14 mouse cellular contexts compared by ENCODE assay signal in the genomic region with DNA sequence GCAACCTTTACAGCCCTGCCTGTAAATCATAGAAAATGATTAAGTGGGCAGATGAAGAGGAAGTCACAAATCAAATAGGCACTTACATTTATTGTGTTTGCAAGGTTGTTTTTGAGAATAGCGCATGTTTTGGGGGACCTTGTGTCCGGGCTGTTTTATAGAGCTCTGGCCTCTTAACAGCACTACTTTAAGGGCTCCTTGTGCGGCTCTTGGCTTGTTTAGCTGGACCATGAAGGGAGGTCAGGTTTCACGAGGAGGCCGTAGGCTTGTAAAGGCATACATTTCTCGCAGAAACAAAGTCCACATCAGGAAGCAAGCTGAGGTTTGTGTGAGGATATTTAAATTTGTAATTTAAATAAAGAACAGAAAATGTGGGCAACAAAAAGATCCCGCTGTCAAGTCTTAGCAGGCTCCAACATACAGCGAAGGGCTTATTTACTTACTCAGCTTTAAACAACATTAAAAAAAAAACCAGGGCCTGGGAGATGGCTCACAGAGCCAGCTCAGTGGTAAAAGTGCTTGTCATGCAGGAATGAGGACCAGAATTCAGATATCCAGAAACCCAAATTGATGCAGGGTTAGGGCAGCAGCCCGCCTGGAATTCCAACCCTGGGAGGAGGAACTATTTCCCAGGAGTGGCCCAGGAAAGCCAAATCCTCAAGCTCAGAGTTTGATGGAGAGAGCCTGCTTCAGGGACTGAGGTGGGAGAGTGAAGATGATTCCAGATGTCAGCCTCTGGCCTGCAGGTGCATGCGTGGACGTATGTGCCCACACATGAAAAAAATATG. TPM values are rescaled to one million over a fixed set of nuclear protein-coding genes. Genes with fewer than 3 reads are reported as not detected.
DNase-seq lines count a peak whose midpoint lies in the region; ATAC-seq and TF ChIP-seq lines count a peak whose summit lies in the region.
"Had no signal": no experiment of that assay in that cellular context is flagged by ENCODE, and none has a peak within 500 bp of the region (broad histone marks: within the 10 kb centered on the region; RNA-seq: fewer than 3 reads in every experiment).

No protein-coding gene starts in this region.

- no peak overlapping the region for H3K9ac ChIP-seq in liver, postnatal 0 days (replicated peaks)
- H3K9ac ChIP-seq in liver, embryonic 11.5 days (ENCODE audit: low read depth, low read length) = no peak overlapping the region
- no peak overlapping the region for H3K9ac ChIP-seq in midbrain, embryonic 16.5 days (ENCODE audit: low read depth, low read length)
- H3K9ac ChIP-seq: liver, embryonic 12.5 days had no signal

- H3K4me1 ChIP-seq in liver, postnatal 0 days (ENCODE audit: insufficient read depth) = 0 out of 2 replicates have a peak, but pooled peaks cover 3% of the 10 kb centered on the region
- H3K4me1 ChIP-seq in liver, embryonic 11.5 days (replicated peaks; ENCODE audit: control insufficient read depth, insufficient read depth, low read length) = peaks cover 10% of the 10 kb centered on the region
- peaks cover 28% of the 10 kb centered on the region for H3K4me1 ChIP-seq in embryonic fibroblast, embryonic 13.5 days (ENCODE audit: control insufficient read depth, insufficient read depth, low read length)
- H3K4me1 ChIP-seq in thymus, adult 2 months (replicated peaks; ENCODE audit: control insufficient read depth, insufficient read depth, low read length) = no peaks in the 10 kb centered on the region
- H3K4me1 ChIP-seq in midbrain, embryonic 16.5 days (ENCODE audit: control insufficient read depth, insufficient read depth, low read length) = no peaks in the 10 kb centered on the region

- no peak for TF ChIP-seq EP300 in liver, postnatal 0 days (IDR thresholded peaks at IDR 0.05; ENCODE audit: low read depth)

- intact Hi-C loops in heart, postnatal 25 days (cut with DNase I) = no loop called here

- TF ChIP-seq POLR2A in embryonic fibroblast, embryonic 13.5 days (IDR thresholded peaks at IDR 0.05; ENCODE audit: low read depth, low read length) = no peak
- TF ChIP-seq POLR2A in thymus, adult 2 months (IDR thresholded peaks at IDR 0.05; ENCODE audit: control insufficient read depth, extremely low read depth, insufficient read depth, low read length, poor library complexity) = no peak

- WGBS in liver, postnatal 0 days (ENCODE audit: insufficient replicate concordance) = 61% methylated on average over 11 of the region's 11 CpGs
- WGBS in liver, embryonic 11.5 days = 67% methylated on average over 11 of the region's 11 CpGs
- WGBS in thymus, adult 2 months = 78% methylated on average over 11 of the region's 11 CpGs
- WGBS in midbrain, embryonic 16.5 days = 58% methylated on average over 11 of the region's 11 CpGs

- no peak for TF ChIP-seq CTCF in liver, postnatal 0 days (IDR thresholded peaks at IDR 0.05; ENCODE audit: low read depth)
- no peak for TF ChIP-seq CTCF in embryonic fibroblast, embryonic 13.5 days (IDR thresholded peaks at IDR 0.05; ENCODE audit: borderline replicate concordance, insufficient read depth, low read length)
- TF ChIP-seq CTCF in thymus, adult 2 months (IDR thresholded peaks at IDR 0.05; ENCODE audit: borderline replicate concordance, control insufficient read depth, extremely low read depth, insufficient read depth, low read length, poor library complexity) = no peak

- no peaks in the 10 kb centered on the region for H3K36me3 ChIP-seq in liver, postnatal 0 days (replicated peaks; ENCODE audit: insufficient read depth, low read length)
- no peaks in the 10 kb centered on the region for H3K36me3 ChIP-seq in liver, embryonic 11.5 days (ENCODE audit: control insufficient read depth, insufficient read depth, low read length)
- H3K36me3 ChIP-seq in thymus, adult 2 months (ENCODE audit: control insufficient read depth, insufficient read depth, low read length) = no peaks in the 10 kb centered on the region
- no peaks in the 10 kb centered on the region for H3K36me3 ChIP-seq in midbrain, embryonic 16.5 days (ENCODE audit: control insufficient read depth, insufficient read depth, low read length)
- H3K36me3 ChIP-seq: liver, embryonic 12.5 days had no signal

- H3K4me2 ChIP-seq in liver, postnatal 0 days (ENCODE audit: low read depth, low read length) = no peak overlapping the region
- no peak overlapping the region for H3K4me2 ChIP-seq in liver, embryonic 11.5 days
- no peak overlapping the region for H3K4me2 ChIP-seq in midbrain, embryonic 16.5 days (ENCODE audit: low read length)
- H3K4me2 ChIP-seq: liver, embryonic 12.5 days had no signal

- peak; percentile 64 for DNase-seq in heart, adult 11 months
- DNase-seq in heart, postnatal 25 days (ENCODE audit: low spot score) = no peak
- no peak for DNase-seq in liver, postnatal 0 days
- DNase-seq in liver, embryonic 11.5 days (ENCODE audit: low spot score) = no peak
- no peak for DNase-seq in thymus, adult 2 months
- no peak for DNase-seq in gastrocnemius, adult 18-20 months (ENCODE audit: low spot score)
- DNase-seq: adrenal gland, postnatal 25 days; cerebellum, postnatal 10 days; lung, postnatal 14 days had no signal

- H3K4me3 ChIP-seq in liver, postnatal 0 days (ENCODE audit: low read depth, low read length) = no peak overlapping the region
- no peak overlapping the region for H3K4me3 ChIP-seq in liver, embryonic 11.5 days (ENCODE audit: low read depth, low read length)
- no peak overlapping the region for H3K4me3 ChIP-seq in embryonic fibroblast, embryonic 13.5 days (ENCODE audit: insufficient read depth, low read length)
- H3K4me3 ChIP-seq in thymus, adult 2 months (ENCODE audit: control insufficient read depth, insufficient read depth, low read length) = no peak overlapping the region
- H3K4me3 ChIP-seq in midbrain, embryonic 16.5 days (ENCODE audit: low read depth, low read length) = no peak overlapping the region
- H3K4me3 ChIP-seq: left cerebral cortex, adult 2 months; liver, embryonic 12.5 days; midbrain, embryonic 10.5 days had no signal

- no peaks in the 10 kb centered on the region for H3K9me3 ChIP-seq in liver, postnatal 0 days (ENCODE audit: low read length)
- no peaks in the 10 kb centered on the region for H3K9me3 ChIP-seq in liver, embryonic 11.5 days (ENCODE audit: control insufficient read depth, low read length)
- H3K9me3 ChIP-seq in midbrain, embryonic 16.5 days (replicated peaks; ENCODE audit: control insufficient read depth, low read length, poor library complexity, severe bottlenecking) = no peaks in the 10 kb centered on the region
- H3K9me3 ChIP-seq: liver, embryonic 12.5 days; midbrain, embryonic 10.5 days had no signal

- no peaks in the 10 kb centered on the region for H3K27me3 ChIP-seq in liver, postnatal 0 days (ENCODE audit: insufficient read depth, low read length)
- no peaks in the 10 kb centered on the region for H3K27me3 ChIP-seq in liver, embryonic 11.5 days (replicated peaks; ENCODE audit: control insufficient read depth, insufficient read depth, low read length)
- no peaks in the 10 kb centered on the region for H3K27me3 ChIP-seq in thymus, adult 2 months (ENCODE audit: control insufficient read depth, insufficient read depth, low read length)
- H3K27me3 ChIP-seq in midbrain, embryonic 16.5 days (ENCODE audit: control insufficient read depth, insufficient read depth, low read depth, low read length) = no peaks in the 10 kb centered on the region
- H3K27me3 ChIP-seq: liver, embryonic 12.5 days had no signal

- H3K27ac ChIP-seq in liver, postnatal 0 days (ENCODE audit: low read depth) = 0 out of 2 replicates have a peak overlapping the region, but pooled peaks have one; percentile 8
- no peak overlapping the region for H3K27ac ChIP-seq in liver, embryonic 11.5 days (ENCODE audit: low read depth, low read length)
- H3K27ac ChIP-seq in embryonic fibroblast, embryonic 13.5 days (ENCODE audit: insufficient read depth, low read length) = peak overlapping the region; percentile 34; the same call in 1 of the 2 replicates
- no peak overlapping the region for H3K27ac ChIP-seq in thymus, adult 2 months (ENCODE audit: control insufficient read depth, insufficient read depth, low read length)
- no peak overlapping the region for H3K27ac ChIP-seq in midbrain, embryonic 16.5 days (ENCODE audit: low read length)
- H3K27ac ChIP-seq: left cerebral cortex, adult 2 months; liver, embryonic 12.5 days had no signal

- ATAC-seq in liver, postnatal 0 days = no peak
- ATAC-seq in liver, embryonic 11.5 days (replicated peaks; ENCODE audit: low FRiP score) = no peak
- no peak for ATAC-seq in midbrain, embryonic 16.5 days
- ATAC-seq: liver, embryonic 12.5 days had no signal

RNA-seq across cellular contexts. Expression of a gene that starts 30.2 kb away (rescaled TPM):
- under 1 TPM; 0.08 to 0.45 TPM for total RNA-seq in heart, postnatal 25 days (2021)
- 0.06 and 0.09 TPM in 2 replicates for polyA plus RNA-seq in liver, postnatal 0 days (2015; fragmentation: Nextera tagmentation; extraction: Ambion mirVana)
- 1.7 TPM in 2 replicates for polyA plus RNA-seq in liver, embryonic 11.5 days (2014; fragmentation: Nextera tagmentation; extraction: Ambion mirVana)
- 0.32 and 0.37 TPM in 2 replicates for polyA plus RNA-seq in embryonic fibroblast, embryonic 13.5 days (2011; ENCODE audit: insufficient read length, low read depth, missing spikeins)
- 0.06 and 0.07 TPM in 2 replicates for polyA plus RNA-seq in thymus, adult 2 months (2012; rRNA removed)
- total RNA-seq in gastrocnemius, adult 18-20 months (2021) = under 1 TPM; 0.02 to 0.07 TPM
- polyA plus RNA-seq in midbrain, embryonic 16.5 days (2015; fragmentation: Nextera tagmentation; extraction: Ambion mirVana) = 0.41 and 0.56 TPM in 2 replicates

Comparison
In these comparisons a context has a peak if more than half of its experiments do, and no peak if none do; other contexts are left out.
1. H3K27ac ChIP-seq: peak in liver, postnatal 0 days (single experiment) and embryonic fibroblast, embryonic 13.5 days (single experiment); none in liver, embryonic 11.5 days (single experiment), thymus, adult 2 months (single experiment) and midbrain, embryonic 16.5 days (single experiment).